Mouse (Mus musculus) embryonic fibroblast, embryonic 13.5 days (primary cell): ENCODE measurements around the gene Zfp973. TPM values are rescaled to one million over a fixed set of nuclear protein-coding genes. Genes with fewer than 3 reads are reported as not detected.
"Not testable (repeated sequence)": the region's sequence is repeated elsewhere in the genome, so short reads cannot be mapped to it uniquely, and the experiment has no call there.

Experiments
- H3K27ac ChIP-seq: 2 replicates; pipeline ENCODE4 v1.5.1; 2012; ENCODE audit warnings: low read length, control low read depth, inconsistent platforms; ENCODE audit not compliant: insufficient read depth
- H3K4me1 ChIP-seq: 2 replicates; pipeline ENCODE4 v1.6.1; 2011; ENCODE audit warnings: low read length; ENCODE audit not compliant: control insufficient read depth, insufficient read depth
- H3K4me3 ChIP-seq: 2 replicates; pipeline ENCODE4 v1.5.1; 2011; ENCODE audit warnings: mild to moderate bottlenecking, control low read depth, low read length; ENCODE audit not compliant: insufficient read depth
- polyA plus RNA-seq: library from polyadenylated mRNA; stranded (reverse); fragments of >200 nt; gene quantifications from 2 replicates; pipeline ENCODE4 v1.2.4, GENCODE M21; 2011; ENCODE audit warnings: low read depth; ENCODE audit not compliant: missing spikeins, insufficient read length

Gene Zfp973
- 15.6 and 19.2 TPM in 2 replicates for polyA plus RNA-seq

GRCm38 (mm10) chr2:176670222-176670621 is at the start of gene Zfp973:
Gene Zfp973, plus strand, starts transcription at chr2:176670522.
- H3K27ac ChIP-seq, H3K4me3 ChIP-seq, H3K4me1 ChIP-seq: not testable (repeated sequence)

- not testable (repeated sequence) for H3K4me1 ChIP-seq, H3K4me3 ChIP-seq
Measured at GRCm38 (mm10) chr2:176636244-176636643, 34.1 kb upstream of the Zfp973 start, which contains the start of gene Gm14308. Gene Gm14308, minus strand, starts transcription at chr2:176636344.

GRCm38 (mm10) chr2:176708051-176708450 is 37.7 kb downstream of the Zfp973 start, which contains the start of gene Gm14305:
Gene Gm14305, plus strand, starts transcription at chr2:176708328.
- not testable (repeated sequence) for H3K27ac ChIP-seq, H3K4me1 ChIP-seq
- H3K4me3 ChIP-seq = peak within 1 kb of the TSS; percentile 46

More at GRCm38 (mm10) chr2:176636244-176636643, 34.1 kb upstream of the Zfp973 start, which contains the start of gene Gm14308:
- not testable (repeated sequence) for H3K27ac ChIP-seq

Other genes with a start within 250 kb of the Zfp973 start
- gene Gm14435, start 246.9 kb upstream of the Zfp973 start, polyA plus RNA-seq = 2.4 and 10.5 TPM in 2 replicates
- not detected in 2 replicates for gene Gm14434, start 183.7 kb upstream of the Zfp973 start, polyA plus RNA-seq
- not detected in 2 replicates for gene Zfp967, start 149.5 kb upstream of the Zfp973 start, polyA plus RNA-seq
- gene Gm14308, start 34.2 kb upstream of the Zfp973 start, polyA plus RNA-seq = 2.5 TPM in 1 of 2 replicates, not detected in the other
- 7.1 and 11.2 TPM in 2 replicates for gene Gm14305, start 37.8 kb downstream of the Zfp973 start, polyA plus RNA-seq
- 13.1 and 14.1 TPM in 2 replicates for gene Gm14295, start 128.1 kb downstream of the Zfp973 start, polyA plus RNA-seq
- not detected in 2 replicates for gene Gm14408, start 160.6 kb downstream of the Zfp973 start, polyA plus RNA-seq